In genomic region chr6:87882816-87883215, GRCm38 (mm10) we compare ENCODE assay signal across 9 mouse cellular contexts. TPM values are rescaled to one million over a fixed set of nuclear protein-coding genes. Genes with fewer than 3 reads are reported as not detected.
A peak's percentile ranks its signal among the peaks of the same experiment; 100 is the strongest.
DNase-seq lines count a peak whose midpoint lies in the region; TF ChIP-seq lines count a peak whose summit lies in the region.
"Had no signal": no experiment of that assay in that cellular context is flagged by ENCODE, and none has a peak within 500 bp of the region (broad histone marks: within the 10 kb centered on the region; RNA-seq: fewer than 3 reads in every experiment).

No protein-coding gene starts in this region.

- DNase-seq in ovary, adult 18-20 months (ENCODE audit: low spot score): peak; percentile 74
- no peak for DNase-seq in ovary, postnatal 10 days (ENCODE audit: low spot score)
- peak; percentile 69 for DNase-seq in brain, embryonic 14.5 days (ENCODE audit: low read depth)
- peak; percentile 36 to 45 for DNase-seq in layer of hippocampus, postnatal 25 days (ENCODE audit: extremely low spot score in 1 of 2, low spot score in 1 of 2)
- DNase-seq in right cerebral cortex, postnatal 25 days: peak; percentile 81
- no peak for DNase-seq in urinary bladder, postnatal 14 days (ENCODE audit: low spot score)
- no peak for DNase-seq in gastrocnemius, postnatal 10 days
- DNase-seq in spleen, adult 12 weeks (ENCODE audit: low spot score): no peak
- DNase-seq: thymus, adult 18-20 months had no signal

- TF ChIP-seq CTCF in brain, embryonic 14.5 days (IDR thresholded peaks at IDR 0.05; ENCODE audit: borderline replicate concordance, extremely low read depth, insufficient read depth, insufficient read length): no peak

- TF ChIP-seq POLR2A in brain, embryonic 14.5 days (IDR thresholded peaks at IDR 0.05; ENCODE audit: borderline replicate concordance, extremely low read depth, insufficient read depth, insufficient read length, poor library complexity, severe bottlenecking): no peak

RNA-seq across cellular contexts. Expression of gene Copg1, which starts 4.8 kb away (rescaled TPM):
- 78.3 and 121 TPM in 2 replicates for polyA plus RNA-seq in brain, embryonic 14.5 days (2012; rRNA removed)
- 100 to 1,000 TPM; 230 to 237 TPM for total RNA-seq in layer of hippocampus, postnatal 25 days (2021)
- total RNA-seq in gastrocnemius, postnatal 10 days (2021): 10 to 100 TPM; 51.6 to 63.7 TPM

RNA-seq across cellular contexts. Expression of gene Hmces, which starts 30.9 kb away (rescaled TPM):
- 35.5 and 38.2 TPM in 2 replicates for polyA plus RNA-seq in brain, embryonic 14.5 days (2012; rRNA removed)
- 10 to 100 TPM; 24.4 to 25.0 TPM for total RNA-seq in layer of hippocampus, postnatal 25 days (2021)
- total RNA-seq in gastrocnemius, postnatal 10 days (2021): 10 to 100 TPM in 1 of 2 experiments, 1 to 10 TPM in 1; 8.1 to 11.7 TPM

RNA-seq across cellular contexts. Expression of gene Cnbp, which starts 31.9 kb away (rescaled TPM):
- polyA plus RNA-seq in brain, embryonic 14.5 days (2012; rRNA removed): 264 and 299 TPM in 2 replicates
- 100 to 1,000 TPM; 246 to 257 TPM for total RNA-seq in layer of hippocampus, postnatal 25 days (2021)
- total RNA-seq in gastrocnemius, postnatal 10 days (2021): 100 to 1,000 TPM; 444 to 488 TPM

RNA-seq across cellular contexts. Expression of gene Isy1, which starts 44.2 kb away (rescaled TPM):
- polyA plus RNA-seq in brain, embryonic 14.5 days (2012; rRNA removed): 31.3 and 38.3 TPM in 2 replicates
- total RNA-seq in layer of hippocampus, postnatal 25 days (2021): 10 to 100 TPM; 30.9 to 32.3 TPM
- 10 to 100 TPM; 22.0 to 26.9 TPM for total RNA-seq in gastrocnemius, postnatal 10 days (2021)

RNA-seq across cellular contexts. Expression of gene Gm45140, which starts 47.2 kb away (rescaled TPM):
- 5.9 and 6.8 TPM in 2 replicates for polyA plus RNA-seq in brain, embryonic 14.5 days (2012; rRNA removed)
- 1 to 10 TPM; 1.0 to 2.3 TPM for total RNA-seq in layer of hippocampus, postnatal 25 days (2021)
- total RNA-seq in gastrocnemius, postnatal 10 days (2021): 1 to 10 TPM; 1.7 to 2.5 TPM

Comparison
In these comparisons a context has a peak if more than half of its experiments do, and no peak if none do; other contexts are left out.
1. DNase-seq: peak in ovary, adult 18-20 months (single experiment), brain, embryonic 14.5 days (single experiment), layer of hippocampus, postnatal 25 days (2 of 2) and right cerebral cortex, postnatal 25 days (single experiment); none in ovary, postnatal 10 days (single experiment), urinary bladder, postnatal 14 days (single experiment), gastrocnemius, postnatal 10 days (single experiment) and spleen, adult 12 weeks (single experiment).